In genomic region chr2:20676379-20676778, GRCm38 (mm10) we compare ENCODE assay signal across 17 mouse cellular contexts.
A peak's percentile ranks its signal among the peaks of the same experiment; 100 is the strongest.
DNase-seq lines count a peak whose midpoint lies in the region; ATAC-seq and TF ChIP-seq lines count a peak whose summit lies in the region.
"Had no signal": no experiment of that assay in that cellular context is flagged by ENCODE, and none has a peak within 500 bp of the region (broad histone marks: within the 10 kb centered on the region; RNA-seq: fewer than 3 reads in every experiment).

No protein-coding gene starts in this region.

- no peak for ATAC-seq in kidney, embryonic 15.5 days (replicated peaks; ENCODE audit: low FRiP score)
- ATAC-seq: activated CD4-positive, CD25-positive, alpha-beta regulatory T cell, adult 4 months; forebrain, embryonic 13.5 days; hindbrain, embryonic 16.5 days had no signal

- 0 out of 2 replicates have a peak, but pooled peaks cover 4% of the 10 kb centered on the region for H3K36me3 ChIP-seq in kidney, embryonic 15.5 days
- H3K36me3 ChIP-seq: limb, embryonic 15.5 days; neural tube, embryonic 13.5 days had no signal

- no peak for TF ChIP-seq POLR2A in cortical plate, adult 2 months (IDR thresholded peaks at IDR 0.05; ENCODE audit: extremely low read depth, insufficient read depth, low read length)

- no peaks in the 10 kb centered on the region for H3K9me3 ChIP-seq in kidney, embryonic 15.5 days (replicated peaks)
- H3K9me3 ChIP-seq: forebrain, embryonic 13.5 days; limb, embryonic 15.5 days; neural tube, embryonic 13.5 days had no signal

- H3K9ac ChIP-seq in kidney, embryonic 15.5 days: no peak overlapping the region
- H3K9ac ChIP-seq: forebrain, embryonic 13.5 days; limb, embryonic 15.5 days; neural tube, embryonic 13.5 days had no signal

- H3K4me3 ChIP-seq in kidney, embryonic 15.5 days (replicated peaks): no peak overlapping the region
- H3K4me3 ChIP-seq in cortical plate, adult 2 months (ENCODE audit: insufficient read depth, low read length): no peak overlapping the region
- H3K4me3 ChIP-seq: forebrain, embryonic 13.5 days; limb, embryonic 15.5 days; neural tube, embryonic 13.5 days had no signal

- 96% methylated on average over 3 of the region's 3 CpGs for WGBS in kidney, embryonic 15.5 days

- H3K4me2 ChIP-seq in kidney, embryonic 15.5 days: no peak overlapping the region
- H3K4me2 ChIP-seq: forebrain, embryonic 13.5 days; heart, embryonic 11.5 days; limb, embryonic 15.5 days; midbrain, embryonic 11.5 days; neural tube, embryonic 13.5 days had no signal

- H3K4me1 ChIP-seq in kidney, embryonic 15.5 days: 0 out of 2 replicates have a peak, but pooled peaks cover 3% of the 10 kb centered on the region
- H3K4me1 ChIP-seq in cortical plate, adult 2 months (ENCODE audit: control insufficient read depth, insufficient read depth, low read length): peaks cover 4% of the 10 kb centered on the region
- H3K4me1 ChIP-seq: forebrain, embryonic 13.5 days; neural tube, embryonic 13.5 days had no signal

- DNase-seq in cerebellum, postnatal 10 days: peak; percentile 17 to 19
- DNase-seq in cerebellum, adult 11-12 months: no peak
- DNase-seq in kidney, postnatal 25 days: peak; percentile 36 to 44
- peak; percentile 42 for DNase-seq in A20 (ENCODE audit: low read depth, low spot score)
- no peak for DNase-seq in adrenal gland, adult 2 months
- DNase-seq in urinary bladder, postnatal 36 days (ENCODE audit: low spot score in 2 of 2): no peak
- DNase-seq: B cell, adult 2 months; right cerebral cortex, postnatal 25 days had no signal

- no peak overlapping the region for H3K27ac ChIP-seq in kidney, embryonic 15.5 days
- H3K27ac ChIP-seq in cortical plate, adult 2 months (ENCODE audit: insufficient read depth, low read length): no peak overlapping the region
- H3K27ac ChIP-seq: forebrain, embryonic 13.5 days; limb, embryonic 15.5 days; neural tube, embryonic 13.5 days had no signal

- no peaks in the 10 kb centered on the region for H3K27me3 ChIP-seq in kidney, embryonic 15.5 days
- H3K27me3 ChIP-seq: forebrain, embryonic 13.5 days; limb, embryonic 15.5 days; neural tube, embryonic 13.5 days had no signal

- 0 out of 2 replicates have a peak, but pooled peaks have one; percentile 13 for TF ChIP-seq CTCF in cortical plate, adult 2 months (IDR thresholded peaks at IDR 0.05; ENCODE audit: extremely low read depth, insufficient read depth, low read length)

Comparison
In these comparisons a context has a peak if more than half of its experiments do, and no peak if none do; other contexts are left out.
1. DNase-seq: peak in cerebellum, postnatal 10 days (2 of 2), kidney, postnatal 25 days (2 of 2) and A20 (single experiment); none in cerebellum, adult 11-12 months (single experiment), adrenal gland, adult 2 months (single experiment) and urinary bladder, postnatal 36 days (0 of 2).